Mouse (Mus musculus) mouse trophoblast stem cell (cell line): ENCODE measurements around the gene Olfr1394.

Source experiments
- in situ Hi-C, 2 experiments: fragments of 300-500 bp; cut with MseI, MboI; formaldehyde crosslinking; loops; 2 replicates in 1 of 2; 3 replicates in 1 of 2; pipeline ENCODE4 v1.15.1; 2025

Gene Olfr1394

DNA sequence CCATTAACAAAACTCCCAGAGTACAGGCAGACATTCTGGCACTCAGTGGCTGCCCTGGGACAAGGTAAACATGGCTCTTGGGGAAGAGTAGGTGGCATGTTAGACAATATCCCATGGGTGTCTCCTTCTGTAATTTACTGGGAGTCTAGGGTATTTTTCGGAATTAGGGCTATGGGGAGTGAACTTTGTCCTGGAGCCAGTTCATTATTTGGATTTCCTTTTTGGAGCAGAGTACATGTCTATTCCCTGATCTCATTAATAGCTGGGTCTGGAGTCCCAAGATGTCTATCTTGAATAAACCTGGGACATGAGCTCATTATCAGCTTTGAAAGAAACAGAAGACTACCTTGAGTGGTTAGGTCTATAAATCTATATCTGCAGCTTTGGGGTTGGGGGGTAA is at the start of gene Olfr1394:
Gene Olfr1394 (plus strand): TSS at position 301 of the 400 bp plus-strand sequence.
- in situ Hi-C loops: no loop called here

DNA sequence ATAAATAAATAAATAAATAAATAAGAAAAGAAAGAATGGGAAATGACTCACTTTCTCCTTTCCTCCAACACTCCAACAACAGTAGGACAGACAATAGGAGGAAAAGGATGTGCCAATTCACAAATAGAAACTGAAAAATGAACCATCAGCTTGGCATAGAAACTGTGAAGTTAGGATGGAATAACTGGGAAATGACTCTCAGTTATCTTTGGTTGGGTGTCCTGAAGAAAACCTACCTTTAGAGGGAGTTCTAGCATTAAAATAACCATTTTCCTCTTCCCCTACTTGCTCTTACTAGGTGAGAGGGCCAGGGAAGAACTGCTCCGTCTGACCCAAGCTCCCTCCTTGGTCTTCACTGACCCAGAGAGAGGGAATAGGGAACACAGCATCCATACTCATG is 48.4 kb upstream of the Olfr1394 start:
- in situ Hi-C loops: loop anchor here in 1 of 2 experiments (5.0 kb wide), 1 partner anchor 318 kb away; no protein-coding TSS in a partner anchor

DNA sequence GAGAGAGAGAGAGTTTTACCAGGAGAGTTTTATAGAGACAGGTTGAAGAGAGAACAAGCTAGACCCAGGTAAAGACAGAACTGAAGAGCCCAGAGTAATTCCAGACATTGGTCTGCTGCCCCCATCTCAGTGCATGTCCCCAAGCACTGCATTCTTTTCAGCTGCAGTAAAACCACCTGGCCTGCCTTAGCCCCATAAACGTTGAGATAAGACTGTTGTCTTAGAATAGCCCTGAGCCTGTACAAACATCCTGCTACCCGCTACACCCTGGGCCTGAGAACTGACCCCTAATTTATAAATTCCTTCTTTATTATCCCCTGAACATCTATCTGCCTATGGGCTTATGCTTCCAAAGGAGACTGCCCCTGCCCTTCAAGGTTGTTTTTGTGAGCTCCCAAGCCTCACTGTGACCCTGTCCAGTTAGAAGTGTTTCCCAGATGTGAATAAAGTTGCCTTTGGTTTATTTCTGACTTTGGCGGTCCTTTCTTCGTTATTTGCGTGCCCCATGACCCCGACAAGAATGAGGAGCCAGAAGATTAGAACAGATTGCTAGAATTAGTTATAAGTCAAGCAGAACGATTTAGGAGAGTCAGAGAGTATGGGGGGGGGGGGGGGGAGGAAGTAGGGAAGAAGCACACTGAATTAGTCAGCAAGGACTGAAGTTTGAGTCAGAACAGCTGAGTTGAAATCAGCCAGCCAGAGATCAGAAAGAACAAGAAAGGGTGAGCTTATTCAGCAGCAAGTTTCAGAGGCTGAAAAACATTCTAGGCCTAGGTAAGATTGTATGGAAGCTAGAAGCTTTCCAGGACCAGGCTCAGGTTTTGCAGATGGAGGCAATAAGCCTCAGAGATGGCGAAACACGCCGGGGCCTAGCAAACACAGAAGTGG is 46.3 kb upstream of the Olfr1394 start:
- in situ Hi-C loops: loop anchor here in 1 of 2 experiments (5.0 kb wide), 1 partner anchor 321 kb away; no protein-coding TSS in a partner anchor

DNA sequence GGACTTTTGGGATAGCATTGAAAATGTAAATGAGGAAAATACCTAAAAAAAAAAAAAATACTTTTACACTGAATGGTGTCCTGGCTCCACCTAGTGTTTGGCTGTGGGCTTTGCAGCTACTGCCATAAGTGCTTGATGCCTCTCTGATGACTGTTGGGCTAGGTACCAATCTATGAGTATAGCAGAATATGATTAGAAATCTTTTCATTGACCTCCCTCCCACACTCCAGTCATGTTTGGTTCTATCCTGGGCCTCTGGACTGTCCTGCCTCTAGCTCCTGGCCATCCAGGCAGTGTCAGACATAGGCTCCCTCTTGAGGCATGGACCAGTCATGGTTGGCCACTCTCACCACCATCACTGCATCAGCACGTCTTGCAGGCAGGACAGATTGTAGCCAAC is 45.3 kb upstream of the Olfr1394 start:
- in situ Hi-C loops: loop anchor here in 1 of 2 experiments (5.0 kb wide), 1 partner anchor 322 kb away; no protein-coding TSS in a partner anchor

DNA sequence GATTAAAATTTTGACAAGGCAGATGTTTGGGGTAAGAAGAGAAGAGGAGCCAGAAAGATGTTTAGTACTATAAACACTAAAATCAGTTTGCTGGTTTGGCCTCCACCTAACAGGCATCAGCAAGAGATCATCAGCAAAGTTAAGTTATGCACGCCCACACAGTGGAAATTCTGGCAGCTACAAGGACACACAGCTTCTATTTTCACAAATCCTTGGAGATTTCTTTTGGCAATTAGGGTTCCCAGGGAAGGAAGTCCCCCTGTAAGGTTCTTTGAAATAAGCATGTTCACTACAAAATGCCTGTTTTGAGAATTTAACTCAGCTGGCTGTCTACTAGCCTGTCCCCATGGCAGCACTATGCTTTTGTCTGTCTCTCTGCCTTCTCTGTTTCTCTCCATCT is 43.2 kb upstream of the Olfr1394 start:
- in situ Hi-C loops: no loop called here

DNA sequence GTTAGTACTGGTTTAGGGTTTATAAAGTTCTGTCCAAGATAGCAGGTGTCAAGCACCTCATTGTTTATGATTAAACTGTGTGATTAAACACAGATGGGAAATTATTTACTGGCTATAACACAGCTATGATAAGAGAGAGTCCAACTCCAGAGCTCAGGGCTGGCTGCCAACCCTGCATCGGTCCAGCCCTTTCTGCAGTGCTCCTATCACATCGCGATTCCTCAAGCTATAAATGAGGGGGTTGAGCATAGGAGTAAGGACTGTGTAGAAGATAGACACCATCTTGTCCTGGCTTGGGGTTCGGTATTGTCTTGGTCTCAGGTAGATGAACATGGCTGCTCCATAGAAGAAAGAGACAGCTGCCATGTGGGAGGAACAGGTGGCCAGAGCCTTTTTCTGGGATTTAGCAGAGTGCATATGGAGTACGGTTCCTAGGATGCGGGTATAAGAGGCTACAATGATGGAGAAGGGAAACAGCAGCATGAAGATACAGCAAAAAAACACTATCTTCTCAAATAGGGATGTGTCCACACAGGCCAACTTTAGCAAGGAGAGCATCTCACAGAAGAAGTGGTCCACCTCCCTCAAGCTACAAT is 41.5 kb upstream of the Olfr1394 start:
- in situ Hi-C loops: no loop called here

DNA sequence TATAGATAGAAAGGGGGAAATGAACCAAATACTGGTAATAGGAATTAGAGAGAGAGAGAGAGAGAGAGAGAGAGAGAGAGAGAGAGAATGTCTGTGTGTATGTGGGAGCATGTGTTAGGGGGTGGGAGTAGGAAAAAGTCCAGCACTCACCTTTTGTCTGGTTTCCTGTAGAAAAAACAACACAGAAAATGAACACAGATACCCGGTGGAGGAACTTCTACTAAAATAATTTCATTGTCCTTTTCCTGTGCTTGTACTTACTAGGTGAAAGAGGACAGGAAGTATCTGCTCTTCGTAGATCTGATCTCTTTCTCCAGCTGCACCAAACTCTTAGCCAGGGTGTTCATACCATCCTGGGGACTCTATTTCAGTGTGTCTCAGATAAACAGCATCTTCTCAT is 40.0 kb upstream of the Olfr1394 start:
- in situ Hi-C loops: no loop called here

DNA sequence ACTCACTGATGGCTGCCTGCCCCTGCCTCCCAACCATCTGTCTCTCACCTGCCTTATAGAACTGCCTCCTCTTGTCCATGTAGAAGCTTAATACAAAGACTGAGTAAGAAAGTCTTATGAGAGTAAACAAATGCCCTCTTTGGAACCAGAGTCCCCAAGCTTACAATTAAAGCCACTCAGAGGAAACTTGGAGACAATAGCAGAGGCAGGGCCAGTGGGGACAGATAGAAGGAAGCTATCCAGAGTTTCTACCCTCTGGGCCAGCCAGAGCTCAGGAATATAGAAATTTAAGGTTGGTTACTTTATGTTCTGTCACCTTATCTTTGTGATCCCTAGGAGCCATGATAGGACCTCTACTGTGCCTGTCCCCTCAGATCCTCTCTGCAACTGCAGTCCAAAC is 39.4 kb upstream of the Olfr1394 start, which contains the start of gene Olfr1396:
Gene Olfr1396 (minus strand): TSS at position 101 of the 400 bp plus-strand sequence.
- in situ Hi-C loops: no loop called here

DNA sequence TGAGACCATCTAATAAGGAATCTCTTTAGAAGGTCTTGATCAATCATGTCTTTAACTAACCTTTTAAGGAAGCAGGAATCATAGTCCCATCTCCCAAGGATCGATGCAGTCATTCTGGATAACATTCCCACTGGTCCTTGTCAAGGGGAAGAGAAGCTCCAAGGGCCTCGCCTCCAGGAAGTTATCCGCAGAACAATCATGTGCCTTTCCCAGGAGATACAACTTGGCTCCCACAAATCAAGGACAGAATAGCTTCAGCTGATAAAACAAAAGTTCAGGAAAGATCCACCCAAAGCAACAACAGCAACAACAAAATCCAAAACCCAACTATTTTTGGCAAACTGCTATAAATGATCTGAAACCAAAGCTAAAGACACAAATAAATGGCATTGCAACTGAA is 34.5 kb upstream of the Olfr1394 start:
- in situ Hi-C loops: no loop called here

DNA sequence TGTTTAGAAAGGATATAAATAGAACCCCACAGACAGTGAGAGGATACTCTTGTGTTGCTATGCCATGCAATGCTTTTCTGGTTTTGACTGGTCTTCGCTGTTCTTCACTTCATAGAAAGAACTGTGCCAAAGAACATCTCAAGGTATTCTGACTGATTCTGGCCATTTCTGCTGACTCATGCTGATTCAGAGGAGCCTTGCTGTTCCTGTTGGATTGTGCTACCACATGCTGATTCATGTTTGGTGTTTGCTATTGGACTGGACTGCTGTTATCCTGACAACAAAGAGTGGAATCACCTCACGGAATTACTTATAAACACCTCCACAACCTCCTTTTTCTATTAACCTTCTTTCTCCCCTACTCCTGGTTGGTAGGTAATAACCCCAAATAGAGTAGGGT is 30.0 kb upstream of the Olfr1394 start:
- in situ Hi-C loops: no loop called here

DNA sequence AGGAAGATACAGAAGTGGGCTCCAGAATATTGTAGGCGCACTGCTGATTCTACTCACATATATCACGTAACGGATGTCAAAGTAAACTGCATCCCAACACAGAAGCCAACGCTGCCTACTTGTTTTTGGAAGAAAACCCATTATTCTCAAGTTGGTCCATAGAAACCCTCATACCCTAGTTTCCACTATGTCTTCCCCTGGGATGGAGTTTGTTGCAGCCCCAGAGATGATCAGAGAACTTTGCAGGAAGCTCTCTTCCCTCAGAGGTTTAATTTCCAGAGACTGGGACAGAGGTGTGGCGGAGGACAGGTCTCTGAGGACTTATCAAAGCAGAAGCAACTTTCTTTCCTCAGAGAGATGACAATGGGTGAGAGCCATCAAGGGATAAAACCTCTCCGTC is 12.2 kb upstream of the Olfr1394 start, which contains the start of gene Olfr1395:
Gene Olfr1395 (plus strand): TSS at position 301 of the 400 bp plus-strand sequence.
- in situ Hi-C loops: no loop called here

DNA sequence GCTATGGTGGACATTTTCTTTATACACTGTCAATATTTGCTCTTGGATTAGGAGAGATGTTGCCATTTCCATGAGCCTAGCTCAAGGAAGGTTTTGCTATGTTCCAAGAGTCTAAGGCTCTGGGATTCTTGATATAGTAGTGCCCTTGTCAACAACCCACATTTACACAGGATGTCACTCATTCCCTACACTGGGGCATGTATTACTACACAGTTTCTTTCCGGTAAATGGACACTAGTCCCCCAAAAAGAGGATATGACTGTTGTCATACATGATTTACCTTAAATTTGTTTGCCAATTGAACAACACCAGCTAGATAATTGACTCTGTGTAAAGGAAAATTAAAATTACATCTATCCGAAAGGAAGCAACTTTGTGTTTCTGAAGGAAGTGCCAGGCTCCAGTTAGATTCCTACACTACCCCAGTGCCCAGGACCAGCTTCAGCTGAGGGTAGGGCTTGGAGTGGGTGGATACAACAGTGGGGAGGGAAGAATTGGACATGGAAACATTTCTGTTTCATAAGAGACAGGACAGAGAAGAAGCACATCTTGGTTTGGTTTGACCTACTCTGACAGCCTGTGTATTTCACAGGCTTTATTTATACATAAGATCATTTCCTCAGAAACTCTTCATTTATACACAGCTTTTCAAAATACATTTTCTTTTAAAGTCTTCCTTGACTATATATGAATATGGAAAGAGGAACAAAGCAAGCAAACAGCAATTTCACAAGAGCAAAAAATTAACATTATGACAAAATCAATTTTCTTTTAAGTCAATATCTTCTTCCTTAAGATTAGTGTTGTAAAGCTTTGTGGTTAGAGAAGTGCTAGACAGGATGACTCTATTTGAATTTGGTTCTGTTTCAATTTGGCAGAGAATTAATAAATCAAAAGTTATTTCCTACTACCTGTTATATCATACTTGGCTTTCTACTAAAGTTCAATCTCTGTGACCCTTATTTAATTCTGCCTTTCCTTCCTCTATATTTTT is 2.9 kb downstream of the Olfr1394 start:
- in situ Hi-C loops: no loop called here

DNA sequence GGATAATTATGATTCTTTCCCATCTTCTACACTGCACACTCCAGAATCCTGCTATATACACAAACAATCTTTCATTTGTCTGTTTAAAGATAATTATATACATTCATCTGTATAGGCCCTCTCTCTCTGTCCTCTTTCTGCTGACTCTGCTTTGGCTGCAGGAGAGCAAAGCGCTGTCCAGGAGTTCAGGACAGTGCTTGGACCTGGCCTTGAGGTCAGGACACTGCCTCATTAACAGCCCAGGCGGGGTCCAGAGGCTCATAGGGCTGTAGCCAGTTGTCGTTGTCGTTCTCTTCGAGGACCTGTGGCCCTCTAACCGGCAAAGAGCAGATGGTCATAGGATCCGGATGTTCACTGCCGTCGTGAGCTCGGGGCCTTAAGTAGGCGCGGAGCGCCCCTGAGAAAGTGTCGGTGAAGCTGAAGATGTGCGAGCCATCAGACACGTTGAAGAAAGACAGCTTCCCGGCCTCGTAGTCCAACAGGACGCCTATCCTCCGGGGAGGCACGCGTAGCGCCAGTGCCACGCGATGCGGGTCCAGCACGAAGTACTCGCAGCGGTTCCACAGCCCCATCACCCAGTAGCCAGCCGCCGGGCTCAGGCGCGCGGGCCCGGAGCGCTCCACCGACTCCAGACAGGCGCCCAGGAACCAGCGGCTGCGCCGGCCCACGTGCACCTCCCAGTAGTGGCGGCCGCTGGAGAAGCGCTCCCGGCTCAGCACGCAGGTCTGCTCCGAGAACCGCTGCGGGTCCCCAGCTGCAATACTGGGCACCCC is 14.8 kb downstream of the Olfr1394 start:
- in situ Hi-C loops: no loop called here

DNA sequence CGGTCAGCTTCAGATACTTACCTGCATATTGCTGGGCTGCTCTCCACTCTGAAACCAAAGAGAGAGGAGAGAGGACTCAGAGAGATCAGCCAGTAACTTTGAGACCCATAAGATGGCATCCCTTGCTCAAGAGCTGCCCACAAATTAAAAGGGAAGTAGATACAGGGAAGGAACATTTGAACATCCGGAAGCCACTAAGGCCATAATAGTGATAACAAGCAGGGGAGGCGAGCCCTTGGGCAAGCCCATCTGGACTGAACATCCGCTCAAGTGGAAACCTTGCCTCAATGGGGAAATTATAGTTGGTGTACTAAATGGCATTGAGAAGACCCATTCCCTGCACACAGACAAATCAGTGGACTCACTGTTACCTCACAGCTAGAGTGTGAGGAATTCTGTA is 16.4 kb downstream of the Olfr1394 start:
- in situ Hi-C loops: no loop called here

DNA sequence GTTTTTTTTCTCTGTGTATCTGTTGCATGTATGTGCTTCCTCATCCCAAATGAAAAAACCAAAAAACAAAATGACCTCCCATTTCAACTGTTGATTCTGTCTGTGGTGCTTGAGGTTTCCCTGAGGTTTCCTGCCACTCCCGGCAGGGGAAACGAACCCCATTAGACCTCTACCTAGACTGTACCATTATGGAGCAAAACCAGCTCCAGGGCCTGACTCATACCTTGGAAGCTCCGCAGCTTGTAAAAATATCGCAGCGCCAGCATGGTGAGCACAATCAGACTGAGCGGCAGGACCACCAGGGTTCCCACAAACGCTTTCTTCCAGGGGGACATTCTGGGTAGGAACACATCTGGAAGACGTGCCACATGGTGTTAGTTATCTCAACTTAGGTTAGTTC is 21.2 kb downstream of the Olfr1394 start:
- in situ Hi-C loops: loop anchor here in 1 of 2 experiments (25.0 kb wide), 1 partner anchor 362 kb away; the partner anchor contains the start of genes Olfr1381 and Olfr1382

DNA sequence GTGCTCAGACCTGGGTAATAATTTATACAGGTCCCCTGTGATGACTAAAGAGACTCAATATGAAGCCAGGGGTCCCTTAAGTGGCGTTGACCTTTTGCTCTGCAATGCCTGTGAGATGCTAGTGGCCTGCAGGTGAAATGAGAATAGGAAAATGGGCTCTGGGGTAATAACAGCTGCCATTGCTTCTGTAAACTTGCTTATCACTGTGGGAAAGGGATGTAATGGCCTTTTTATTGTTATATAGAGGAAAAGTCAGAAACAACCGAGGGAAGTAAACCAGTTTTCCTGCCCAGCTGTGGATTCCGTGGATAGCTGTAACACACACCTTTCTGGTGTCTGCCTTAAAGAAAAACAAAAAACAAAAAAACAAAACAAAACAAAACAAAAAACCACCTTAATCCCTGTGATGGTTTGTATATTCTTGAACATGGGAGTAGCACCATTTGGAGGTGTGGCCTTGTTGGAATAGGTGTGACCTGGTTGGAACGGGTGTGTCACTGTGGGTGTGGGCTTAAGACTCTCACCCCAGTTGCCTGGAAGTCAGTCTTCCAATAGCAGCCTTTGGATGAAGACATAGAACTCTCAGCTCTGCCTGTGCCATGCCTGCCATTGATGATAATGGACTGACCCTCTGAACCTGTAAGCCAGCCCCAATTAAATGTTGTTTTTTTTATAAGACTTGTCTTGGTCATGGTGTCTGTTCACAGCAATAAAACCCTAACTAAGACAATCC is 22.0 kb downstream of the Olfr1394 start:
- in situ Hi-C loops: loop anchor here in 1 of 2 experiments (25.0 kb wide), 1 partner anchor 361 kb away; the partner anchor contains the start of genes Olfr1381 and Olfr1382

DNA sequence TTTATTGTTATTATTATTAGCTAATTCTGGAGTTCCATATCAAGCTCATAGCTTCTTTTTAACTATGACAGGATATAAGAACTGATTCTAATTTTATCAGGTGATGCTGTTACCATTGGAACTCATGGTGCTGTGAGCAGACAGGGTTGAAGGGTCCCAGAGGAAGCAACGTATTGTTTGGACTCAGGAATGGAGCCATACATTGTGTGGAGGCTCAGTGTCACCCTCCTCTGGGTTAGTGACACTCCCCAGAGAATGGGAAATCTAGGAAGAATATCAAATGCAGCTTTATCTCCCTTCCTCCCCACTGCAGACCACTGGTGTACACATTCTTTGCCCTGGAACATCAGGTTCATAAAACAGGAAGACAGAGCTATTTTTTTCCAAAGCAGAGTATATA is 29.0 kb downstream of the Olfr1394 start:
- in situ Hi-C loops: loop anchor here (10.0 to 25.0 kb wide), 2 partner anchors 232 to 354 kb away; partner anchors contain the start of genes Olfr1381 (in 1 of the 2) and Olfr1382 (in 1 of the 2)

DNA sequence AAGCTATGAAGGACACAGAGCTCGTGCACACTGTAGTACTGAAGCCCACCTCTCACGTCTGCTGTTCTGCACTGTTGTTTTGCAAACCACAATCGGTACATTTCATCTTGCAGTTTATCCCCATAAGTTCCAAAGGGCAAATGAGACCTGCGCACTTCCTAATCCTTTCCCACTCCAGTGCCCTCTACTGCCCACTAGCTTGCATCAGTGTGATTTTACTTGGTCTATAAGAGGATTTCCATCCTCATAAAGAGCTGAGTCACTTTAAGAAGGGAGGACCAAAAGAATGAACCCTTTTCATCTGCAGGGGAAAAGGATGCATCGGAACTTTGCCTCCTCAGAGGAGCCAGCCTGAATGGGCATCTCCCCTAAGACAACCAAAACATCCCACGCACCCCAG is 32.3 kb downstream of the Olfr1394 start:
- in situ Hi-C loops: loop anchor here (5.0 to 25.0 kb wide), 3 partner anchors 86 to 351 kb away; partner anchors contain the start of genes Olfr1381 (in 1 of the 2) and Olfr1382 (in 1 of the 2)

DNA sequence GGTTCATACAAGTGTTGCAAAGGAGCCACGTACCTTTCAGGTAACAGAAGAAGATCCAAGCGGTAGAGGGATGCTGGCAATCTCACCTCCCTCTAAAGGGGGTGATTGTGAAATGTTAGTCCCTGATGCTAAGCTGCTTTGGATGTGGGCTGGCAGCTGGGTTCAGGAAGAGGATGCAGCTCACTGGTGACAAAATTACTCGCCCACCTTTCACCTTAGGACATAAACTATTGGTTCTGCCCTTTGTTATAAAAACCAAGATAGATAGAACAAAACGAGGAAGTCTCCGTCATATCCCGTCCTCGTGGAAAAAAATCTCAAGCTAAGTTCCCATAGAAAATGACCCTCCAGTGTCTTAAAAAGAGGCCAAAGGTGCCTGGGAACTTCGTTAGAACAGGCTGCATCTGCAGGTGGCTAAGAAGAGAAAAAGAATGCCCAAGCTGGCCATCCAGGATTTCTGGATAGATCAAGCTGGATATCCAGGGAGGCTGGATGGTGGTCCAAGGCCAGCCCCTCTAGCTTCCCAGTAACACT is 32.8 kb downstream of the Olfr1394 start, which contains the start of gene Btnl9:
Gene Btnl9 (minus strand): TSS at position 205 of the 534 bp plus-strand sequence.
- in situ Hi-C loops: loop anchor here (5.0 to 25.0 kb wide), 3 partner anchors 85 to 350 kb away; partner anchors contain the start of genes Olfr1381 (in 1 of the 2) and Olfr1382 (in 1 of the 2)
